Mouse (Mus musculus) G1E (cell line): ENCODE results near the gene Nedd4.

Experiments
- CTCF ChIP-seq: IDR thresholded peaks from 2 replicates; pipeline ENCODE4 v1.5.1; 2012; ENCODE audit warnings: low read depth, low read length, inconsistent platforms, mixed read lengths
- GATA1 ChIP-seq: IDR thresholded peaks from 2 replicates; pipeline ENCODE4 v1.6.1; 2012; ENCODE audit warnings: borderline replicate concordance, low read length, inconsistent platforms, mixed read lengths
- GATA2 ChIP-seq: IDR thresholded peaks from 2 replicates; pipeline ENCODE4 v1.6.1; 2012; ENCODE audit warnings: low read depth, low read length, inconsistent platforms, borderline replicate concordance
- POLR2AphosphoS5 ChIP-seq: IDR thresholded peaks from 2 replicates; pipeline ENCODE4 v1.6.1; 2012; ENCODE audit warnings: low read depth, low read length, inconsistent platforms; ENCODE audit not compliant: insufficient replicate concordance
- TAL1 ChIP-seq: conservative IDR thresholded peaks from 2 replicates; pipeline ENCODE4 v1.6.1; 2012; ENCODE audit warnings: low read depth, low read length, inconsistent platforms, mixed read lengths

DNA sequence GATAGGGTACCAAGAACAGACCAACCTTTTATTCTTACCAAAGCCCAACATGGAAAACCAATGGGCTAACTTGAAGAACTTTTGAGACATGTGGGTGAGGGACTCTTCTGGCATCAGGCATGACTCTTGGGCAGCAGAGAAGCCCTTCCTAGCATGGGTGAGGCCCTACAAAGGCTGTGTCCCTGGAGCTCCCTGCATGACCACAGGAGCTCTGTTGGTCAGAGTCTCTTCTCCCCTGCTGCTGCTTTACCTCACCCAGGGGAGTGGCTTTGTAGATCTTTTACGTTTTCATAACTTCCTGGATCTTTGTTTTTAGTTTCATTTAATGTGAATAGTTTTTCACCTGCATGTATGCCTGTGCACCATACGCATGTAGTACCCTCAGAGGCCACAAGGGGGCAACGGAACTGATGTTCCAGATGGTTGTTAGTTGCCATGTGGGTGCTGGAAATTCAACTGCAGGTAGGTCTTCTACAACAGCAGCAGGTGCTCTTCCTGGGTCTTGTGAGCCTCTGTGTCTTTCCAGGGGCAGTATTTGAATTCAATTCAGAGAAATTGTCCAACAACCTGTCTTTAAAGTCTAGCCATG, 73.8 kb downstream of the Nedd4 start:
- TF ChIP-seq CTCF (peak; percentile 91), TAL1 (no peak), POLR2AphosphoS5 (no peak), GATA1 (no peak), GATA2 (no peak)
